Mouse (Mus musculus) G1E (cell line): ENCODE measurements around the gene Notch2.

ENCODE experiments used
- CTCF ChIP-seq: IDR thresholded peaks from 2 replicates; pipeline ENCODE4 v1.5.1; 2012; ENCODE audit warnings: low read depth, low read length, inconsistent platforms, mixed read lengths
- GATA1 ChIP-seq: IDR thresholded peaks from 2 replicates; pipeline ENCODE4 v1.6.1; 2012; ENCODE audit warnings: borderline replicate concordance, low read length, inconsistent platforms, mixed read lengths
- GATA2 ChIP-seq: IDR thresholded peaks from 2 replicates; pipeline ENCODE4 v1.6.1; 2012; ENCODE audit warnings: low read depth, low read length, inconsistent platforms, borderline replicate concordance

GRCm38 (mm10) chr3:98042301-98042700 lies 29.0 kb downstream of the Notch2 start:
- TF ChIP-seq GATA1 = no peak
- TF ChIP-seq CTCF = no peak
- TF ChIP-seq GATA2 = no peak
